Mouse (Mus musculus) spleen, adult 18-20 months (tissue): ENCODE measurements at regions not wholly inside any gene's neighbourhood (a gene's known extent, or its start where the extent isn't known, plus 50 kb on each side); places are given as distances from the start of the nearest gene placed in this dataset.

Experiments used
- DNase-seq, 2 experiments: peaks; one replicate each; pipeline ENCODE4 v3.0.0; 2022; ENCODE audit warnings: mixed read lengths in 2 of 2

GRCm38 (mm10) chr15:61766544-61767094, 843.8 kb upstream of the A1bg start:
- no peak for DNase-seq

DNA sequence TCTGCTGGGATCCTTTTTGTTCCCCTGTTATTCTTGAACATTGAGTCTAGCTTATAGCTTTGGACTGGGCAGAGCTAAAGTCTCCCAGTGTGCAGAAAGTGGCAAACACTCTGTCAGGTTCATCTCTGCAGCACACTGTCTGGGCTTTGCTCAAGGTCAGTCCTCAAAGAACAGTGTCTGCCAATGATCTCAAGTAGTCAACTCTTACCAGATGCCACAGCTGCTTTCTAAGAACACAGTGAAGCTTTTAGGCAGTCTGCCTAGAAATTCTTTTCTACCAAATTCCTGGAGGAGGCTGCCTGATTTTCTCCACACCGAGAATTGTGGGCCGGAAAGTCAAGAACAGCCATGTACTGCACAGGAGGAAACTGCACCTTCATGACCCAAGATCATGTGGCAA, 831.0 kb upstream of the A1bg start:
- DNase-seq = no peak

DNA sequence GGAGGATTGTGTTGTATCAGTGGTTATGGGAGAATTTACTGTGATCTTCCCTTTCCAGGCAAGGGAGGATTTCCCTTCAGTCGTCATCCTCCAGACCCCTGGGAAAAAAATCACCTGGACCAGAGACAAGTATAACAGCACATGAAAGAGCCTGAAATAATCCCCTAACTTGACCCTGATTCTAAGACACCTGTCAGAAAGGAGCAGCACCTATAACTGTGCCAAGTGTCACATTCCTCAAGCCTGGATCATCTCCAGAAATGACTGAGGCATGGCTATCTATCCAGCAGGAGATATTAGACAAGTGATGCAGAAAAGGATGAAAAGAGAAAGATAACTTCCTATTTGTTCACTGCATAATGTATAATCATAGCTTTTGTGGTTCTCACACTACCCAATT, 800.9 kb upstream of the A1bg start:
- no peak for DNase-seq

- DNase-seq = no peak
Measured at GRCm38 (mm10) chr15:61718486-61718885, 795.7 kb upstream of the A1bg start.

- DNase-seq = no peak
Measured at GRCm38 (mm10) chr15:61717216-61717615, 794.4 kb upstream of the A1bg start.

DNA sequence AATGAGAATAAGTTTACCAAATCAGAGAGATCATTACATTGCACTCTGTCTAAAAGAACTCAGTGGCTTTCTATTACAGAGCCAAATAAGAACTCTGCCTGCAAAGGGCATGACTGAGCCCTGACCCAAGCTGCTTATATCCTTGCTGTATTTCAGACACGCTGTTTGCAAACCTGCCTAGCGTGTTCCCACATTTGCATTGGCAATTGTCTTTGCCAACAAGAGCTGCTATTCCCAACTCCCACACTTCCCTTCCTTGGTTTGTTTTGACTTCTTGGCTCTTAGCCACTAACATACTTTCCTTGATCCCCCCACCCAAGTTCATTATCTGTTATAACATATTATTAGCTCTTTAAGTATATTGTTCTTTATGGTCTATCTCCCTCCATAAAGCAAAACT, 791.1 kb upstream of the A1bg start:
- no peak for DNase-seq

- DNase-seq = no peak
Measured at GRCm38 (mm10) chr15:61708928-61709327, 786.1 kb upstream of the A1bg start.

DNA sequence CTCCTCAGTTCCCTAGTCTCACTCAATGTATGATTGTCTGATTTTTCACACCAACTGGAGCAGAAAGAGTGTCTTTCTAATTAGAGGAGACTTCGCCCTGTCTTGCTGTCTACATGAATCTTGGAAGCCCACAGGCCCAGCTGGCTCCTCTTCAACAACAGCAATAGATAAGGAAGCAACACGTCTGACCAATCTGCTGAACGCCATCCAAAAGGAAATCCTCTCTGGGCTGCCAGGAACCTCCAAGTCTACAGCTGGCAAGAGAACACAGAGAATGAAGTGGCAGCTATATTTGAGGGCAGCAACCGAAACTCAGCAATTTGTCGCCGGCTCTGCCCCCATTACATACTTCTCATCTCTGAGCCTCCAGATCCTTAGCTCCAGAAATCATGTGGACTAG, 785.1 kb upstream of the A1bg start:
- DNase-seq = no peak

DNA sequence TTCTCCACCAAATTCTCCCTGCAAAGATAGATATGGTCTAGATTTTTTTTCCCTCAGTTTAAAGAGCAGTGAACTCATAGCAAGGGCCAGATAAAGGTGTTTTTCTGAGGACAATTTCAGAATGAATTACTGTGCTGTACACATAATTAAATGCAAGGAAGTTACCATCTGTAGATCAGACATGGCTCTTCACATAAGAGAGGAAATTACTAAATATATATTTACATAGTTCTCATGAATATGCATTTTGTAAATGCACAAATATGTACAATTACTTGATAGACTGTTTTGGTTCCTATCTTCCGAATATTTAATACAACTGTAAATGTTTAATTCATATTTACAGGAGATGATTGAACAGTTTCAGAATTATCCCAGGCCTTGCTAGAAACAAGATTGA, 769.9 kb upstream of the A1bg start:
- no peak for DNase-seq

DNA sequence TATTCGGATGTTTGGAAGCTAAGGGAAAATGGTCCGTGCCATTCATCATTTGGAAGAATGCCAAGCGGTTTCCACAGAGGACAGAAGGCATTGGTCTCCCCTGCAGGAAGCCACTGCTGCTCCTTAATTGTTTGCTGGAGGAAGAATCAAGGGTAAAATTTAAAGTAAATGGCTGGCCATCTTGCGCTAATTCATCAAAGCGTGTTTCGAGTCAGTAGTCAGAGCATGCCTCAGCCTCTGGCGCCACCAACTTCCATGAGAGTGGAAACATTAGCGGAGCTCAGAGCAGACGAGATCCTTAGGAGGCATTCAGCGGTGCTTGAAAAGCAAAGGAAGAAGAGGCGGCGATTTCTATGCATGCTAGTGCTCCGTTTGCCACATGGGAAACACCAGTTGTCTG, 767.6 kb upstream of the A1bg start:
- DNase-seq = no peak

DNA sequence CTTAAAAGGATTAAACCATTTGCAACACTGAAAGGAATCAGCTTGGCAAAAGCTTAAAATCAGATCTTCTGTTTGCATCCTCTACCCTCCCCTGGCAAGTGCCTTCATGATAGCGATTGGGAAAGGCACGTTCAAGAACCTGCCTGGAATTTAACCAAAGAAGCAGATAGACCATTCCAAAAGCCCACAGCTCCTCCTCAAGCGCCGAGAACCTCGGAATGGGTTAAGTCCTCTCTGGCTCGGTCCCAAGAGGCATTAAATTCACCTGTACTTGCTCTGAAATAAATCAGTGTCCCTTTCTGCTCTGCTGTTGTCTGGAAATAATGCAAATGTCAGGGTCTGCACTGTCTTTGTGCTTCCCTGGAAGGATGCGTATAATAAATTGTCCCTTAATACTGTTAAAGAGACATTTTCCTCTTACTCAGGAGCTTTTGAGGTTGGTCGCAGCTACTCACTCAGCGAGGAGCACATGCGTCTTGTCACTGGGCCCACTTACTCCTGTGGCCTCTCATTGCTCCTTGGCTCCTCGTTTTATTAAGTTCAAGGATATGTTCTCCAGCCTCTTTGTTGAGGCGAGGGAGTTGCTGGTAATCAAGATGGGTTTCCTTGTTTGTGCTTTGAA, 767.1 kb upstream of the A1bg start:
- no peak for DNase-seq

DNA sequence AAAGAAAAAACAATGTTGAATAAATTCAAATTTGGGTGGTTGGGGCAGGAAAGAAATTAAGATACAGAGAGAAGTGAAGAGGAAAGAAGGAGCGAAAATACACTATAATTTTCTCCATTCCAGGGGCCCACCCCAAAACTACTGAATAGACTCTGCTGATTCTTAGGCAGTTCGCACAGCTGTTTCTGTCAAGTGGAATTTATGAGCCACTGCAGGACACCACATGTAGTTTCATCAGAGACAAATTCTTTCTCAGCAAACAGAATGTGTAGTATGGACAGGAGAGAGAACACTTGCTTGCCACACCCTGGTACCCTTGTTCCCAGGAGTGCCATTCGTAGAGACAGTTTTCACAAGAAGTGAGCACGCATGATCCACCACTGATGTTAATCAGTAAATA, 760.2 kb upstream of the A1bg start:
- DNase-seq = no peak

GRCm38 (mm10) chr15:61670556-61670955, 747.7 kb upstream of the A1bg start:
- DNase-seq = no peak

DNA sequence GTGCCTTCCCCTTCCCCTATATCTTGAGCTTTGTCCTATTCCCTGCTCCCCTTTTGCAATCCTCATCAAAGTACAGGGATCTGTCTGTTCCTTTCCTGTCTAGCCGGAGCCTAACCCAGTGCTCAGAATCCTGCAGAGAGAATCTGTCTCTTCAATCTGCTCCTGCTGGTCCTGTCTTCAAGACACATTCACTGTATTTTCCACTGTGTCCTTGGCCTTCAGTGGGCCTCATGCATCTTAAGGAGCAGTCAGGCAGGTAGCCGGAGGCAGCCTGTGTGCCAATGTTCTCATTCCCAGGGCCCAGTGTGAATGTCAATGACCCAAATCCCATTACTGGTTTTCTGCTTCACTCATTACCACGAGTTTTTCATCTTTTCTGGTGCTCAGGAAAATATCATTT, 737.8 kb upstream of the A1bg start:
- DNase-seq = no peak

- no peak for DNase-seq
Measured at GRCm38 (mm10) chr15:61656951-61657350, 734.1 kb upstream of the A1bg start.

- no peak for DNase-seq
Measured at GRCm38 (mm10) chr15:61654846-61655245, 732.0 kb upstream of the A1bg start.

GRCm38 (mm10) chr15:61653853-61654252, 731.0 kb upstream of the A1bg start:
- DNase-seq = no peak

GRCm38 (mm10) chr15:61618638-61619500, 696.1 kb upstream of the A1bg start:
- DNase-seq = no peak

GRCm38 (mm10) chr15:61610662-61611061, 687.9 kb upstream of the A1bg start:
- DNase-seq = no peak

- no peak for DNase-seq
Measured at GRCm38 (mm10) chr15:61609656-61610055, 686.8 kb upstream of the A1bg start.

- no peak for DNase-seq
Measured at GRCm38 (mm10) chr15:61608301-61608731, 685.5 kb upstream of the A1bg start.

DNA sequence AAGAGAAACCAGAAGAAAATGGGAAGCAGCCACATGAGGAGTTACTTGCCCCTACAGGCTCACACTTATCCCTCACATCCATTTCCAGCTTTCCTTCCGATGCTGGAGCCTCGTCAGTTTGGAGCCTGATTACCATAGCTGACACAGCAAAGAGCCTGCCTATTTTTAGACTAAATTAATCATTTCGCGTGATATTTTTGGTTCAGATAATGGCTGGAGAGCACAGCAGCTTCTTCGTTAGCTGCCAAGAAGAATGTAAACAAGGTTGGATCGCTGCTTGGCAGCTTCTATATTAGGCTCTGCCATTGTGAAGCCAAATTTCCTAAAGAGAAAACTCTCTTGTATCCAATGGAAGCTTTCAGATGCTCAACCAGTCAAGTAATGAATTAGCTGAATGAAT, 676.9 kb upstream of the A1bg start:
- no peak for DNase-seq

DNA sequence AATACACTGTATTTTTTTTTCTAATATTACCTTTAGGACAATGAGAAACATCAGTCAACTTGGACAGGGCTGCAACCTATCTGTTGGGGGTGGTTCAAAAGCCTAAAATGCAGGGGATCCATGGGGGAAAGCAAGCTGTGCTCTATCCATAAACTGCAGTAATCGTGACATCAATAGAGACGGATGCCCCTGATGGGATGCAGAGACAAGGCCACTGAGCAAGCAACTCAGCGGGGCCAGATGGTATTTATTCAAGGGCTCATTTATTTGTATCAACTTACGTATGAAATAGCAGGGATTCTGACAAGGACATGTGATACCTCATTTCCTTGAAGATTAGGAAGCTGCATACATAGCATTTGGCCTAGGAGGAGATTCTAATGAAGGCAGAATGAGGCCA, 673.5 kb upstream of the A1bg start:
- no peak for DNase-seq

DNA sequence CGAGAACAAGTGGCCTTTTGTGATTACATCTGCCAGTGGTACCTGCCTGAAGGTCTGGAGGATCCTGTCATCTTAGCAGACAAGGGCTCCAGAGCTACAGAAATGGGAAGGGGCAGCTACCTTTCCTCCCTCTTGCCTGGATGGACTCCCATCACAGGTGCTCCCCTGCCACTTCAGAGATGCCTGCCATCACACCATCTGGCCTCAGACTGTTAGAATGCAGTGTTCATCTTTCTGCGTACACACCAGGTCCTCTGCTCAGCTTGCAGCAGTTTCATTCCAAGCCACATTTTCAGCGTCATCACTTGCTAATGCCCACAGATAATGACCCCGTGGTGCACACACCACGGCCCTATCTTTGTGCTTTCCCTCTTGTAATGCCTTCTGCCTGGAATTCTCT, 666.1 kb upstream of the A1bg start:
- DNase-seq = no peak
